Mouse (Mus musculus) lung, postnatal 0 days (tissue): ENCODE data around the gene Msto1.

ENCODE experiments used
- CTCF ChIP-seq: IDR thresholded peaks from 2 replicates; pipeline ENCODE4 v1.5.1; 2016; ENCODE audit warnings: antibody characterized with exemption, mild to moderate bottlenecking
- EP300 ChIP-seq: IDR thresholded peaks from 2 replicates; pipeline ENCODE4 v1.6.1; 2016; ENCODE audit warnings: antibody characterized with exemption, mild to moderate bottlenecking, control low read depth

DNA sequence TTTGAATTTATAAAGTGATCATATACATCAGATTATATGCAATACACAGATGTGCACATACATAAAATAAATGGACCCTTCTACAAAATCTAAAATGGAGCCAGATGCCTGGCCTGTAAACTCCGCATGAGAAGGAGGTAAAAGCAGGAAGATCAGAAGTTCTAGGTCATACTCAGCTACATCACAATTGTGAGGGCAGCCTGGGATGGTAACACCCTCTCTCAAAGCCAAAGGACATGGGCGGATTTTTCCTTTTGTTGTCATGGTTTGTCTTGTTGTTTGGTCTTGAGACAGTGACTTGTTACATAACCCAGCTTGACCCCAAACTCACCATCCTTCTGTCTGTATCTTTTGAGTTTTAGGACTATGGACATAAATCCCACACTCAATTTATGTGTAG, 8.1 kb downstream of the Msto1 start:
- TF ChIP-seq CTCF (no peak), EP300 (no peak)
